Mouse (Mus musculus): ENCODE measurements around the gene Moxd1. TPM values are rescaled to one million over a fixed set of nuclear protein-coding genes. Genes with fewer than 3 reads are reported as not detected.

Moxd1 gene
- total RNA-seq (2017), result not detected in 2 replicates

DNA sequence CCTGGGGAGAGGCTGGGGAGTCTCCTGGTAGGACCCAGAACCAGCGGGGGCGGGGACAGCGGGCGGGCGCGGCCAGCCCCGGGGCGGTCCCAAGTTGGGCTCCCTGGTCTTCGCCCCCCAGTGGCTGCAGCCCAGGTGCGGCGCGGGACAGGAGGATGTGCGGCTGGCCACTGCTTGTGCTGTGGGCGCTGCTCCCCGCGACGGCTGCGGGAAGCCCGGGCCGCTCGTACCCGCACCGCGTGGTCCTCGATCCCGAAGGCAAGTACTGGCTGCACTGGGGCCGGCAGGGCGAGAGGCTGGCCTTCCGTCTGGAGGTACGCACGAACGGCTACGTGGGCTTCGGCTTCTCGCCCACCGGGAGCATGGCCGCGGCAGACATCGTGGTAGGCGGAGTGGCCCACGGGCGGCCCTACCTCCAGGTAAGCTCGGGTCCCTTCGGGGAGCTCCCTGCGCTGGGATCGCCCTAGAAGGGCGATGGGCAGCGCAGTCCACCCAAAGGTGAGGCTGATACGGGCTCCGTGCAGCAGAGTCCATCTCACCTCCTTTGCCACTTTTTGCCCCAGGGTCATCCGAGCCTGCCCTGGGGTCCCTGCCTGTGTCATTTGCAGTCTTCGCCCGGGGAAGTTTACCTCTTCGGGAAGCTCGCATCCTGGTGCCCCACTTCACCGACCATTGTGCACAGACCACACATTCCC, at the start of gene Moxd1:
Gene Moxd1, plus strand, starts transcription at position 69 of the 695 bp plus-strand sequence.
- ATAC-seq (ENCODE audit: extremely low read depth, insufficient number of reproducible peaks, low FRiP score, poor library complexity, severe bottlenecking), result no peak

- ATAC-seq (ENCODE audit: extremely low read depth, insufficient number of reproducible peaks, low FRiP score, poor library complexity, severe bottlenecking), result no peak
Observed at GRCm38 (mm10) chr10:24190392-24190791, 32.9 kb upstream of the Moxd1 start.

DNA sequence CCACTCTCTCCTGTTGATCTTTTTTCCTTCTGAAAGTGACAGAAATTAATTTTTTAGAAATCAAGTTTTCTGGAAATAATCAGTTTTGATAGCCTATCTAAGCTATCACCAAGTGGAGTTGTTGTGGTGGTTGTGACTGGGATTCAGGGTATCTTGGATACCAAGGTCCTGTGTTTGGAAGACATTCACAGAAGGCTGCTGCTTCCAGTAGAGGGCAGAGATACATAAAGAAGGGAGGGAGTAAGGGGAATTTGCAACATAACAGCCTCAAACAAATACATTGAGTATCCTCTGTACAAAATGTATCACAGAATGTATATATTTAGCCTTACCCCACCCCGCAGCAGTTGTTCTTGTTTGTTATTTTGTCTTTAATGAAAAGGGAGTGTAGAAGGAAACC, 31.3 kb upstream of the Moxd1 start:
- ATAC-seq (ENCODE audit: extremely low read depth, insufficient number of reproducible peaks, low FRiP score, poor library complexity, severe bottlenecking), result no peak

- no peak for ATAC-seq (ENCODE audit: extremely low read depth, insufficient number of reproducible peaks, low FRiP score, poor library complexity, severe bottlenecking)
Observed at GRCm38 (mm10) chr10:24199303-24199702, 24.0 kb upstream of the Moxd1 start.

- ATAC-seq (ENCODE audit: extremely low read depth, insufficient number of reproducible peaks, low FRiP score, poor library complexity, severe bottlenecking), result no peak
Observed at GRCm38 (mm10) chr10:24200099-24200498, 23.2 kb upstream of the Moxd1 start.

GRCm38 (mm10) chr10:24210075-24210474, 13.2 kb upstream of the Moxd1 start:
- ATAC-seq (ENCODE audit: extremely low read depth, insufficient number of reproducible peaks, low FRiP score, poor library complexity, severe bottlenecking), result no peak

GRCm38 (mm10) chr10:24213297-24213696, 10.0 kb upstream of the Moxd1 start:
- ATAC-seq (ENCODE audit: extremely low read depth, insufficient number of reproducible peaks, low FRiP score, poor library complexity, severe bottlenecking), result no peak

DNA sequence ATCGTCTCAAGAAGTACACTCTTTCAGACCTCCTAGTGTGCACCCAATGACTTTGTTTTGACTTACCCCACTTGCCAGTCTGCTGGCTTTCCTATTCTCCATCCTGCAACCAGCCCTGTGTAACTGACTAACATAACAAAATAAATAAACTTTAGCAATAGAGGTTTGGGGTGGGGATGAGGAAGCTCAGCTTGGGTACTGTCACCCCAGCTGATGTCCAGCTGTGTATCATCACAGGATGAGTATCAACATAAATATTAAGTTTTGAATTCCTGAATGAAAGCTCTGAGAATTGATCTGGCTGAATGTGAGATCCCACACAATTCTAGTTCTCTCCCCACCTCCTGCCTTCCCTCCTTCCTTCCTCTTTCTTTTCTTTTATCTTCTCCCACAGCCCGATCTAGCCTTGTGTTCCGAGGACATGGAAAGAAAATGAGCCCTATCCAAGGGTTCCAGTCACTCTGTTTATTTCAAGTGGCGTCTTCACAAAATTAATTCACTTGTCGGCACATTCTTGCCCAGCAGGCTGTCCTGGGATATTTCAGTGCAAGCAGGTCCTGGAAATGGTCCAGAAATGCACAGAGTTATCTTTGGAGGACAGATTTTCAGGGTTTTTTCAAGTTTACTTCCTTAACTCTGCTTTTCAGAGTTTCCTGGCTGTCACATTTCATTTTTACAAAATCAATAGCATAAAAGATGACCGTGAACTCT, 5.6 kb upstream of the Moxd1 start:
- no peak for ATAC-seq (ENCODE audit: extremely low read depth, insufficient number of reproducible peaks, low FRiP score, poor library complexity, severe bottlenecking)

DNA sequence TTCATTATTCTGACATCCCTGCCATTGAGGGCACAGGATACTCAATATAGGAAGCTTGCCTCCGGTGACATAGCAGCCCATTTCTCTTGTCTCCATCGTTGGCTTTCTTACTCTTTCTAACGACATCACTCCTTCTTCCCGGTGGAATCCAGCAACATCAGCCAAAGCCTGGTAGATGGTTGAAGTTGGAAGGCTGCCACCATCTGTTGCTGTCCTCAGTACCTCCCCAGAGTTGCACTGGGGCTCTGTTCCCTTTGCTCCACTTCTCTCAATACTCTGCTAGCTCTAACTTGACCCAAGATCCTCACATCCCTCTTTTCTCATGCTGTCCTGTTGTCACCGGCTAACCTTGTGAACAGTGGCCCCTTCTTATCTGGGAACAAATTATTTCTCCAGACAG, 2.4 kb upstream of the Moxd1 start:
- no peak for ATAC-seq (ENCODE audit: extremely low read depth, insufficient number of reproducible peaks, low FRiP score, poor library complexity, severe bottlenecking)

GRCm38 (mm10) chr10:24222911-24223310, 406 bp upstream of the Moxd1 start:
- no peak for ATAC-seq (ENCODE audit: extremely low read depth, insufficient number of reproducible peaks, low FRiP score, poor library complexity, severe bottlenecking)

- no peak for ATAC-seq (ENCODE audit: extremely low read depth, insufficient number of reproducible peaks, low FRiP score, poor library complexity, severe bottlenecking)
Observed at GRCm38 (mm10) chr10:24224591-24224990, 1.3 kb downstream of the Moxd1 start.

- no peak for ATAC-seq (ENCODE audit: extremely low read depth, insufficient number of reproducible peaks, low FRiP score, poor library complexity, severe bottlenecking)
Observed at GRCm38 (mm10) chr10:24228318-24229183, 5.2 kb downstream of the Moxd1 start.

DNA sequence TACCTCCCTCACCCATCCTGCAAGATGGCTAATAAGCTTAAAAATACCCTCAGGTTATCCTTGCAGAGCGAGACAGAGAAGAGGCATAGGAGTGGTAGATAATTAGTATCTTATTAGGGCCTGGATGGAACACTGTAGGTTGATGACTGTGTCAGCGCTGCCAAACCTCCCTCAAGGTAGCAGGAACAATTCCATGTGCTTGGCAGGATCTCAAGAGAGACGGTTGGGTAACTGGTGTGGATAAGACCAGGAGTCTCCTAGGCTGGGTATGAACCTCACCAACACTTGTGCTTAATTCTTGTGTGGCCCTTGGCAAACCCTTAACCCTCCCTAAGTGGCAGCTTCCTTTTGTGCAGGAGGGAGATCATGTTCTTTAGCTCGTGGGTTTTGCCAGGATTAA, 9.0 kb downstream of the Moxd1 start:
- ATAC-seq (ENCODE audit: extremely low read depth, insufficient number of reproducible peaks, low FRiP score, poor library complexity, severe bottlenecking), result no peak

GRCm38 (mm10) chr10:24235426-24236283, 12.3 kb downstream of the Moxd1 start:
- ATAC-seq (ENCODE audit: extremely low read depth, insufficient number of reproducible peaks, low FRiP score, poor library complexity, severe bottlenecking), result no peak

GRCm38 (mm10) chr10:24246815-24247214, 23.5 kb downstream of the Moxd1 start:
- no peak for ATAC-seq (ENCODE audit: extremely low read depth, insufficient number of reproducible peaks, low FRiP score, poor library complexity, severe bottlenecking)

GRCm38 (mm10) chr10:24248116-24248515, 24.8 kb downstream of the Moxd1 start:
- ATAC-seq (ENCODE audit: extremely low read depth, insufficient number of reproducible peaks, low FRiP score, poor library complexity, severe bottlenecking), result no peak

DNA sequence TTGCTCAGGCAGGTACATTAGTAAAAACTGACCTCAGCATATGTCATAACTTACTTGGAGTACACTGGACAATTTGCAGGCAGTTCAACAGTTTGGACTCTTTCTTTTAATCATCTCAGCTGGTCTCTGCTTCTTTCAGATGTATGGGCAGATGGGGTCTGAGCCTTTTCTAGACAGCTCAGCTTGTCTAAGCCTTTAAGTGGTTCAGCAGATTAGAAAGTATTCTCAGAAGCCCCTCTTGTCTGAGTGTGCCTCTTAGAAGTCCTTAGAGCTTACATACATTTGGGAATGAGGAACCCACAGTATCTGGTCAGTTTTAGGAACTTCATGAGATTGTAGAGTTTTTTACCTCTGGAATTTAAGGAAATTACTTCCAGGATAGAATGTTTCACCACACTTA, 28.3 kb downstream of the Moxd1 start:
- ATAC-seq (ENCODE audit: extremely low read depth, insufficient number of reproducible peaks, low FRiP score, poor library complexity, severe bottlenecking), result no peak

GRCm38 (mm10) chr10:24258150-24258549, 34.8 kb downstream of the Moxd1 start:
- no peak for ATAC-seq (ENCODE audit: extremely low read depth, insufficient number of reproducible peaks, low FRiP score, poor library complexity, severe bottlenecking)

DNA sequence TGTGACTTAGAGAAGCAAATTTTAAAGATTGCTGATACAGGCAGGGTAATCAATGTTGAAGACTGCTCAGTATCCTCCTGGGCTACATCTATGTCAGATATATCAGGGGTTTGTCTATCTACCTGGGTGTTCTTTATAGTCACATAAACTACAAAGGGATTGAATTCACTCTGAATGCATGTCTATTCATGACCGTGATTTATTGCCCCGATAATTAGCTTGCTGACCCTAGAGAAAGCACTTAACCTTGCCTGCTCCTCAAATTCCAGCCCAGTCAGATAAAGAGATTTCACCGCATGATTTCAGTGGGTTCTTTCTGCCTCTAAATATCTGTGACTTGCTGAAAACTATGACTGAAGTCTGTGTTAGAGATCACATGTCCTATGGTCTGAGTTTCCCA, 35.6 kb downstream of the Moxd1 start:
- no peak for ATAC-seq (ENCODE audit: extremely low read depth, insufficient number of reproducible peaks, low FRiP score, poor library complexity, severe bottlenecking)
